Mouse (Mus musculus): ENCODE data around the gene Dgkh. TPM values are rescaled to one million over a fixed set of nuclear protein-coding genes. Genes with fewer than 3 reads are reported as not detected.

The Dgkh gene
- polyA plus RNA-seq, 1 experiment from 2014 or later = 2.3 TPM

- ChIA-PET CTCF (interaction anchor here (1.1 to 1.6 kb wide), 4 partner anchors 8 to 37 kb away, joined by 3 to 9 read pairs (median 3); no protein-coding TSS in a partner anchor), POLR2A (no interaction called here)
- in situ Hi-C loops (cut with MboI; ENCODE audit: low pct_unique_long_range_greater_than_20kb) = loop anchor here (5.0 kb wide), 1 partner anchor 176 kb away; no protein-coding TSS in a partner anchor
- DNase-seq (ENCODE audit: low read depth, low spot score) = no peak
- no peaks in the 10 kb centered on the region for H3K27me3 ChIP-seq
- TF ChIP-seq CTCF (IDR thresholded peaks at IDR 0.05) = peak; percentile 50
- no peak for ATAC-seq
Observed at GRCm38 (mm10) chr14:78676457-78676856, 56.1 kb downstream of the Dgkh start.

DNA sequence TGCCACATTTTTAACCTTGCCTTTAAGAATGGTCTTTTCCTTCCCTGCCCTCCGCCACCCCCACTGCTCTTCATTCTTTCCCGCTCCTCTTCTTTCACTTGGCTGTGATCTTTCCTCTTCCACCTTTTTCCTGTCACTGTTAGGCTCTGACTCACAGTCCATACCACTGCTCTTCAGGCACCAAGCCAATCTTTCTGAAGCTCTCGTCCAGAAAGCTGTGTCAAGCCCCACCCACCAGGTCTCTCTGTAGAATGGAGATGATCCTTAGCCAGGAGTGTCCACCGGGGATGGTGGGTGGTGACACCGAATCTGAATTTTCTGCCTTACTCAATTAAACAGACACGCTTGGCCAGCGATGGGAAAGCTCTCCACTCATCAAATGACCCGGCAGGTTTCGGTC is 58.0 kb downstream of the Dgkh start:
- TF ChIP-seq CTCF (IDR thresholded peaks at IDR 0.05) = no peak
- no peaks in the 10 kb centered on the region for H3K27me3 ChIP-seq
- DNase-seq (ENCODE audit: low read depth, low spot score) (peak; percentile 51), ATAC-seq (peak; percentile 81)
- ChIA-PET POLR2A (no interaction called here), CTCF (interaction anchor here (1.2 kb wide), 1 partner anchor 21 kb away, joined by 3 read pairs; no protein-coding TSS in a partner anchor)
- in situ Hi-C loops (cut with MboI; ENCODE audit: low pct_unique_long_range_greater_than_20kb) = loop anchor here (5.0 to 25.0 kb wide), 4 partner anchors 178 to 638 kb away; partner anchors contain the start of gene Rgcc

GRCm38 (mm10) chr14:78669986-78670385 is 62.6 kb downstream of the Dgkh start:
- TF ChIP-seq CTCF (IDR thresholded peaks at IDR 0.05) = peak; percentile 38
- no peaks in the 10 kb centered on the region for H3K27me3 ChIP-seq
- no peak for DNase-seq (ENCODE audit: low read depth, low spot score)
- in situ Hi-C loops (cut with MboI; ENCODE audit: low pct_unique_long_range_greater_than_20kb) = loop anchor here (5.0 to 25.0 kb wide), 3 partner anchors 322 to 642 kb away; partner anchors contain the start of gene Rgcc
- ATAC-seq = no peak
- POLR2A ChIA-PET = no interaction called here
- CTCF ChIA-PET = no interaction called here

GRCm38 (mm10) chr14:78668291-78668690 is 64.3 kb downstream of the Dgkh start:
- H3K27me3 ChIP-seq = no peaks in the 10 kb centered on the region
- DNase-seq (ENCODE audit: low read depth, low spot score) = no peak
- CTCF ChIA-PET = interaction anchor here (0.7 to 1.1 kb wide), 4 partner anchors 10 to 439 kb away, joined by 3 to 8 read pairs (median 4); no protein-coding TSS in a partner anchor
- TF ChIP-seq CTCF (IDR thresholded peaks at IDR 0.05) = peak; percentile 78
- POLR2A ChIA-PET = no interaction called here
- peak; percentile 44 for ATAC-seq
- in situ Hi-C loops (cut with MboI; ENCODE audit: low pct_unique_long_range_greater_than_20kb) = loop anchor here (25.0 kb wide), 1 partner anchor 644 kb away; the partner anchor contains the start of gene Rgcc

- TF ChIP-seq CTCF (IDR thresholded peaks at IDR 0.05) = no peak
- ChIA-PET POLR2A (no interaction called here), CTCF (interaction anchor here (0.7 to 1.1 kb wide), 3 partner anchors 9 to 439 kb away, joined by 4 to 5 read pairs (median 4); no protein-coding TSS in a partner anchor)
- DNase-seq (ENCODE audit: low read depth, low spot score) = no peak
- in situ Hi-C loops (cut with MboI; ENCODE audit: low pct_unique_long_range_greater_than_20kb) = loop anchor here (25.0 kb wide), 1 partner anchor 645 kb away; the partner anchor contains the start of gene Rgcc
- no peak for ATAC-seq
- no peaks in the 10 kb centered on the region for H3K27me3 ChIP-seq
Observed at GRCm38 (mm10) chr14:78667763-78668162, 64.8 kb downstream of the Dgkh start.

DNA sequence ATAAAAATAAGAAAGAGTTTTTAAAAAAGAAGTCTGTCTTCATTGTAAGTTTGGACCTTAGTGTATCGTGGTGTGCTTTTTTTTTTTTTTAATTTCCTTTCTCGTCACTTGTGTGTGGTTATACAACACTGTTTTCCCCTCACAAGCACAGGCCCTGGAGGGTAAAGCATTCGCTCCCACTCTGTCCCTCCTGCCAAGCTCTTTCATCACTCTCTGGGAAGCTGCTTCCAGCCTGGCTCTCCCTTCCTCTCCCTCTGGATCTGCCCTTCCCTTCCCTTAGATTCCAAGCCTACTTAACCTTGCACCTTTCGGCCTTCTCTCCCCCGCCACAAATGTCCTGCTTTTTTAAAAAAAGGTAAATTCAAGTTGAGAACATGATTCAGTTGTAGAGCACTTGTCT is 69.9 kb downstream of the Dgkh start:
- POLR2A ChIA-PET = no interaction called here

DNA sequence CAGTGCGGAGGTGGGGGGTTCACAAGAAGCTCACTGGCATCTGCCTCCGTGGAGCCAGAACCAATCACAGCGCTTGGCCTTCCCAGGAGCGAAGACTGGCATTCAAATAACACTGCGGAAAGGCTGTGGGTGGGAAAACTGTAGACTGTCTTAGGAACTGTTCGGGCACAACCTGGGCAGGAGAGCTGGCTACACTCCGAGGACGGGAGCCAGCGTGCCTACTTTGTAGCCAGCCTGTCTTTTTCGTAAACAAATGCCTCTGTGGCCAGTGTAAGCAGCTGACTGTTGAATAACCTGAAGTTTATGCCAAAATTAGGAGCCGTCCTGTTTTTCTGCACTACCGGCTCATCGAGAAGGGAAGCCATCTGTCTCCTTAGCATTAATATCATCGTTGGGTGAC is 71.1 kb downstream of the Dgkh start:
- DNase-seq (ENCODE audit: low read depth, low spot score) = no peak
- H3K27me3 ChIP-seq = no peaks in the 10 kb centered on the region
- POLR2A ChIA-PET = no interaction called here
- CTCF ChIA-PET = interaction anchor here (1.1 kb wide), 1 partner anchor 8 kb away, joined by 5 read pairs; no protein-coding TSS in a partner anchor
- in situ Hi-C loops (cut with MboI; ENCODE audit: low pct_unique_long_range_greater_than_20kb) = loop anchor here (25.0 kb wide), 1 partner anchor 651 kb away; the partner anchor contains the start of gene Rgcc
- no peak for TF ChIP-seq CTCF (IDR thresholded peaks at IDR 0.05)
- ATAC-seq = no peak

More for the DNA sequence above, 69.9 kb downstream of the Dgkh start:
- DNase-seq (ENCODE audit: low read depth, low spot score) (no peak), ATAC-seq (no peak)
- in situ Hi-C loops (cut with MboI; ENCODE audit: low pct_unique_long_range_greater_than_20kb) = loop anchor here (25.0 kb wide), 1 partner anchor 650 kb away; the partner anchor contains the start of gene Rgcc
- CTCF ChIA-PET = interaction anchor here (0.9 kb wide), 1 partner anchor 444 kb away, joined by 3 read pairs; no protein-coding TSS in a partner anchor
- TF ChIP-seq CTCF (IDR thresholded peaks at IDR 0.05) = no peak
- H3K27me3 ChIP-seq = no peaks in the 10 kb centered on the region

DNA sequence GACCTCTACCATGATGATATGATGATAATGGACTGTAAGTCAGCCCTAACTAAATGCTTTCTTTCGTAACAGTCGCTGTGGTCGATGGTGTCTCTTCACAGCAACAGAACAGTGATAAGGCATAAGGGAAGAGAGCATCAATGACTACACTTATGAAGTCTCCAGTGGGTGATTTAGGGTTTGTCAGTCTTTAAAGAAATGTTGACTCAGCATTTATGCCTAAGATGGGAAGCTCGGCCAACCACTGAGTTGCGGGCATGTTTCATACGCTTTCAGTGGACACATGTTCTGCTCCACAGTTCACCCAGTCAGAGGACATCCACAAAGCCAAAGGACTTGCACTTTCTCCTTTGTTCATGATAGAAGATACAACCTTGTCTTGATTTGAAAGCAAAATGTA is 73.9 kb downstream of the Dgkh start:
- ATAC-seq (no peak), DNase-seq (ENCODE audit: low read depth, low spot score) (no peak)
- TF ChIP-seq CTCF (IDR thresholded peaks at IDR 0.05) = no peak
- in situ Hi-C loops (cut with MboI; ENCODE audit: low pct_unique_long_range_greater_than_20kb) = loop anchor here (25.0 kb wide), 1 partner anchor 654 kb away; the partner anchor contains the start of gene Rgcc
- POLR2A ChIA-PET = no interaction called here
- CTCF ChIA-PET = interaction anchor here (1.3 kb wide), 1 partner anchor 9 kb away, joined by 4 read pairs; no protein-coding TSS in a partner anchor
- no peaks in the 10 kb centered on the region for H3K27me3 ChIP-seq

DNA sequence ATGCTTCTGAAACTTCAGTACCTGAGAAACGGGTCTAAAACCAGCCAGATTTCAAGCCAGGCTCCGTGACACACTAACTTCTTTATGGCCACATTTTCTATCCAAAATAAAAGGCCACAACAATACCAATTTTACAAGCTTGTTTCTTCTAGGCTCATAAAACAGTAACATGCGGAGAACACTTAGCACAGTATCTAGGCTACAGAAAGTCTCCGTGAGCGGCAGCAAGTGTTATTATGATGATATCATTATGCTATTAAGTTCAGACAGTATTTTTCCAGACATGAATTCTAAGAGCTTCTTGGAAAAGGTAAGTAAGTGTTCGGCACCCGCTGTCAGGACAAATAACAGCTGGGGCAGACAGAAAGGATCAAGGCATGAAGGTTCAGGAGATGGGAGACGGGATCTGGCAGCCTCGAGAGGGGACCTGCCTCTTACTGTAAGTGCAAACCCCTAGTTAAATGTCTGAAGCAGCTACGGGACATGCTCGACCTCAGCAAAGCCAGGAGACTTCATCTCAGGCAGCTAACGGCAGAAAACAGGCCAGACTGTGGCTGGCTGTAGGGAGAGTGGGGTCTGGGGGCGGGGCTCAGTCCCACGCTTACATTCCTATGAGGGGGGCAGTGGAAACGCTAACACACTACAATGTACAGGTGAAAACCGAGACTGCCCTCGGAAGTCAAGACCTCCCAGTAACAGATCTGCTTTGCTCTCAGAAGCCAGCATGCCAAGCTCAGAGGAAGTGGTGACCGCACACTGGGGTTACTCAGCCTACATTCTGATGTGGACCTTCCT is 75.5 kb downstream of the Dgkh start:
- no peaks in the 10 kb centered on the region for H3K27me3 ChIP-seq
- CTCF ChIA-PET = no interaction called here
- ATAC-seq (no peak), DNase-seq (ENCODE audit: low read depth, low spot score) (no peak)
- POLR2A ChIA-PET = no interaction called here
- in situ Hi-C loops (cut with MboI; ENCODE audit: low pct_unique_long_range_greater_than_20kb) = loop anchor here (25.0 kb wide), 1 partner anchor 655 kb away; the partner anchor contains the start of gene Rgcc
- TF ChIP-seq CTCF (IDR thresholded peaks at IDR 0.05) = no peak

GRCm38 (mm10) chr14:78654939-78655556 is 77.5 kb downstream of the Dgkh start:
- in situ Hi-C loops (cut with MboI; ENCODE audit: low pct_unique_long_range_greater_than_20kb) = loop anchor here (25.0 kb wide), 1 partner anchor 657 kb away; the partner anchor contains the start of gene Rgcc
- ChIA-PET POLR2A (no interaction called here), CTCF (no interaction called here)
- no peak for ATAC-seq
- H3K27me3 ChIP-seq = no peaks in the 10 kb centered on the region
- no peak for TF ChIP-seq CTCF (IDR thresholded peaks at IDR 0.05)
- no peak for DNase-seq (ENCODE audit: low read depth, low spot score)
